In genomic region chr2:62046861-62047503, GRCm38 (mm10) we compare ENCODE assay signal across 8 mouse cellular contexts. TPM values are rescaled to one million over a fixed set of nuclear protein-coding genes. Genes with fewer than 3 reads are reported as not detected.
DNase-seq lines count a peak whose midpoint lies in the region; ATAC-seq lines count a peak whose summit lies in the region.

No protein-coding gene starts in this region.

- no peaks in the 10 kb centered on the region for H3K27me3 ChIP-seq in heart, embryonic 14.5 days (ENCODE audit: control insufficient read depth, insufficient read depth, low read length)
- H3K27me3 ChIP-seq in embryonic facial prominence, embryonic 12.5 days, result peaks cover 5% of the 10 kb centered on the region; the same call in 1 of the 2 replicates
- H3K27me3 ChIP-seq in midbrain, embryonic 16.5 days (ENCODE audit: control insufficient read depth, insufficient read depth, low read depth, low read length), result no peaks in the 10 kb centered on the region

- peak overlapping the region; percentile 74 for H3K4me2 ChIP-seq in heart, embryonic 14.5 days (ENCODE audit: low read length)
- H3K4me2 ChIP-seq in embryonic facial prominence, embryonic 12.5 days (replicated peaks), result peak overlapping the region; percentile 67
- H3K4me2 ChIP-seq in midbrain, embryonic 16.5 days (ENCODE audit: low read length), result peak overlapping the region; percentile 62

- H3K4me3 ChIP-seq in heart, embryonic 14.5 days (ENCODE audit: control insufficient read depth in 1 of 2, insufficient read depth in 1 of 2, low read depth in 1 of 2, low read length in 2 of 2), result peak overlapping the region; percentile 55 to 56
- H3K4me3 ChIP-seq in embryonic facial prominence, embryonic 12.5 days, result peak overlapping the region; percentile 44
- peak overlapping the region; percentile 59 for H3K4me3 ChIP-seq in midbrain, embryonic 16.5 days (ENCODE audit: low read depth, low read length)

- 11% methylated on average over 10 of the region's 10 CpGs for WGBS in heart, embryonic 14.5 days
- WGBS in embryonic facial prominence, embryonic 12.5 days, result 10% methylated on average over 10 of the region's 10 CpGs
- 3% methylated on average over 10 of the region's 10 CpGs for WGBS in midbrain, embryonic 16.5 days

- no peak for ATAC-seq in heart, embryonic 14.5 days (ENCODE audit: insufficient number of reproducible peaks, insufficient read depth, low FRiP score, low read depth)
- no peak for ATAC-seq in embryonic facial prominence, embryonic 12.5 days (ENCODE audit: insufficient number of reproducible peaks, insufficient read depth, low FRiP score, low TSS enrichment)
- ATAC-seq in midbrain, embryonic 16.5 days, result peak; percentile 53

- H3K4me1 ChIP-seq in heart, embryonic 14.5 days (ENCODE audit: control insufficient read depth in 2 of 2, insufficient read depth in 2 of 2, low read length in 2 of 2), result peaks cover 0 to 2% of the 10 kb centered on the region in 2 experiments; a peak in 1 of 4 replicates
- no peaks in the 10 kb centered on the region; the same call in 1 of the 2 replicates for H3K4me1 ChIP-seq in embryonic facial prominence, embryonic 12.5 days
- 0 out of 2 replicates have a peak, but pooled peaks cover 2% of the 10 kb centered on the region for H3K4me1 ChIP-seq in midbrain, embryonic 16.5 days (ENCODE audit: control insufficient read depth, insufficient read depth, low read length)

- H3K36me3 ChIP-seq in heart, embryonic 14.5 days (ENCODE audit: control insufficient read depth, insufficient read depth, low read length), result no peaks in the 10 kb centered on the region
- H3K36me3 ChIP-seq in embryonic facial prominence, embryonic 12.5 days, result no peaks in the 10 kb centered on the region
- no peaks in the 10 kb centered on the region for H3K36me3 ChIP-seq in midbrain, embryonic 16.5 days (ENCODE audit: control insufficient read depth, insufficient read depth, low read length)

- no peaks in the 10 kb centered on the region for H3K9me3 ChIP-seq in heart, embryonic 14.5 days (ENCODE audit: control insufficient read depth, low read length)
- no peaks in the 10 kb centered on the region for H3K9me3 ChIP-seq in embryonic facial prominence, embryonic 12.5 days
- H3K9me3 ChIP-seq in midbrain, embryonic 16.5 days (replicated peaks; ENCODE audit: control insufficient read depth, low read length, poor library complexity, severe bottlenecking), result no peaks in the 10 kb centered on the region

- no peak for DNase-seq in heart, postnatal 4 days
- DNase-seq in layer of hippocampus, adult 8-10 months (ENCODE audit: low spot score in 2 of 2), result peak; percentile 8 to 11
- DNase-seq in thymus, postnatal 36 days, result no peak
- no peak for DNase-seq in T-cell, adult 2 months (ENCODE audit: low spot score)
- no peak for DNase-seq in gastrocnemius, adult 8-10 months (ENCODE audit: low spot score in 2 of 2)

- H3K27ac ChIP-seq in heart, embryonic 14.5 days (replicated peaks in 1 of 2; ENCODE audit: control insufficient read depth in 1 of 2, insufficient read depth in 1 of 2, low read depth in 2 of 2, low read length in 2 of 2), result no peak overlapping the region
- no peak overlapping the region for H3K27ac ChIP-seq in embryonic facial prominence, embryonic 12.5 days
- peak overlapping the region; percentile 96 for H3K27ac ChIP-seq in midbrain, embryonic 16.5 days (ENCODE audit: low read length)

- H3K9ac ChIP-seq in heart, embryonic 14.5 days (ENCODE audit: low read length), result peak overlapping the region; percentile 69
- H3K9ac ChIP-seq in embryonic facial prominence, embryonic 12.5 days, result peak overlapping the region; percentile 47; the same call in 1 of the 2 replicates
- H3K9ac ChIP-seq in midbrain, embryonic 16.5 days (ENCODE audit: low read depth, low read length), result peak overlapping the region; percentile 85

RNA-seq across cellular contexts. Expression of gene Slc4a10, which starts 0.7 kb away (rescaled TPM):
- 0.23 and 0.46 TPM in 2 replicates for polyA plus RNA-seq in heart, embryonic 14.5 days (2014; fragmentation: Nextera tagmentation; extraction: Ambion mirVana)
- under 1 TPM; 0.05 to 0.25 TPM for total RNA-seq in heart, postnatal 4 days (2021)
- polyA plus RNA-seq in embryonic facial prominence, embryonic 12.5 days (2016; fragmentation: Nextera tagmentation; extraction: Ambion mirVana), result 0.13 and 0.43 TPM in 2 replicates
- total RNA-seq in layer of hippocampus, adult 8-10 months (2022), result 100 to 1,000 TPM; 203 to 233 (median 219) TPM
- polyA plus RNA-seq in midbrain, embryonic 16.5 days (2015; fragmentation: Nextera tagmentation; extraction: Ambion mirVana), result 25.1 and 28.9 TPM in 2 replicates
- total RNA-seq in gastrocnemius, adult 8-10 months (2022), result 1 to 10 TPM in 2 of 4 experiments, under 1 TPM in 2; 0.22 to 1.2 (median 0.83) TPM

Comparison
In these comparisons a context has a peak if more than half of its experiments do, and no peak if none do; other contexts are left out.
1. DNase-seq: peak in layer of hippocampus, adult 8-10 months (2 of 2); none in heart, postnatal 4 days (single experiment), thymus, postnatal 36 days (0 of 2), T-cell, adult 2 months (single experiment) and gastrocnemius, adult 8-10 months (0 of 2).
2. RNA of gene Slc4a10, which starts 0.7 kb away (total RNA-seq): 203 to 233 TPM in layer of hippocampus, adult 8-10 months; 0.22 to 1.2 TPM in gastrocnemius, adult 8-10 months and 0.05 to 0.25 TPM in heart, postnatal 4 days; every median in the first group is over 10 times any median in the second.
3. Peak in every context shown above with its lines, with median percentiles within 50 percentile points of each other: H3K4me2 ChIP-seq, H3K4me3 ChIP-seq and H3K9ac ChIP-seq.